Mouse (Mus musculus) G1E (cell line): ENCODE data around the gene Eefsec.

Source experiments
- CTCF ChIP-seq: IDR thresholded peaks from 2 replicates; pipeline ENCODE4 v1.5.1; 2012; ENCODE audit warnings: low read depth, low read length, inconsistent platforms, mixed read lengths
- GATA1 ChIP-seq: IDR thresholded peaks from 2 replicates; pipeline ENCODE4 v1.6.1; 2012; ENCODE audit warnings: borderline replicate concordance, low read length, inconsistent platforms, mixed read lengths
- GATA2 ChIP-seq: IDR thresholded peaks from 2 replicates; pipeline ENCODE4 v1.6.1; 2012; ENCODE audit warnings: low read depth, low read length, inconsistent platforms, borderline replicate concordance
- POLR2AphosphoS5 ChIP-seq: IDR thresholded peaks from 2 replicates; pipeline ENCODE4 v1.6.1; 2012; ENCODE audit warnings: low read depth, low read length, inconsistent platforms; ENCODE audit not compliant: insufficient replicate concordance
- TAL1 ChIP-seq: conservative IDR thresholded peaks from 2 replicates; pipeline ENCODE4 v1.6.1; 2012; ENCODE audit warnings: low read depth, low read length, inconsistent platforms, mixed read lengths

- TF ChIP-seq CTCF (no peak), TAL1 (no peak), GATA1 (no peak), GATA2 (no peak), POLR2AphosphoS5 (no peak)
These were observed 36.8 kb upstream of the Eefsec start for GRCm38 (mm10) chr6:88483111-88483510.
